Mouse (Mus musculus) bone marrow, adult 2 months (tissue): ENCODE data around the gene Cdk14. TPM values are rescaled to one million over a fixed set of nuclear protein-coding genes. Genes with fewer than 3 reads are reported as not detected.

Experiments
- H3K27ac ChIP-seq: fragments of 200-500 bp; 2 replicates; pipeline ENCODE4 v1.5.1; 2012; ENCODE audit warnings: low read depth, mild to moderate bottlenecking, control low read depth, inconsistent platforms, low read length; ENCODE audit not compliant: control insufficient read depth, poor library complexity, insufficient read depth
- H3K4me1 ChIP-seq: fragments of 200-500 bp; 2 replicates; pipeline ENCODE4 v1.6.1; 2011; ENCODE audit warnings: low read length; ENCODE audit not compliant: control insufficient read depth, insufficient read depth
- H3K4me3 ChIP-seq: fragments of 200-500 bp; replicated peaks from 2 replicates; pipeline ENCODE3; 2011; ENCODE audit warnings: mild to moderate bottlenecking, low read depth, low read length, control low read depth; ENCODE audit not compliant: control insufficient read depth
- CTCF ChIP-seq: fragments of 200-500 bp; IDR thresholded peaks from 2 replicates; pipeline ENCODE4 v1.5.1; 2011; ENCODE audit warnings: low read length, control low read depth; ENCODE audit not compliant: control insufficient read depth, insufficient read depth
- POLR2A ChIP-seq: fragments of 200-500 bp; IDR thresholded peaks from 2 replicates; pipeline ENCODE4 v1.6.1; 2011; ENCODE audit warnings: low read depth, mild to moderate bottlenecking, control low read depth, low read length, borderline replicate concordance; ENCODE audit not compliant: control insufficient read depth
- WGBS: fragments of 180-500 bp; shearing (Covaris S2); methylation state at CpG from one replicate; pipeline ENCODE4 v1.1.7; 2018; 5-methylcytosine and 5-hydroxymethylcytosine counted together
- polyA plus RNA-seq: library from polyadenylated mRNA; stranded (reverse); fragments of >200 nt; gene quantifications from 2 replicates; pipeline ENCODE4 v1.2.4, GENCODE M21; 2011; ENCODE audit warnings: low replicate concordance; ENCODE audit not compliant: missing spikeins, insufficient read depth, insufficient read length

The Cdk14 gene
- polyA plus RNA-seq, 1 experiment = 1.0 TPM

- Histone ChIP-seq H3K4me3 (no peak overlapping the region), H3K27ac (no peak overlapping the region), H3K4me1 (no peaks in the 10 kb centered on the region)
- no peak for TF ChIP-seq POLR2A
- no peak for TF ChIP-seq CTCF
- WGBS = 82% methylated on average over 5 of the region's 5 CpGs
Measured at GRCm38 (mm10) chr5:4893206-4893851, 526.8 kb downstream of the Cdk14 start.

DNA sequence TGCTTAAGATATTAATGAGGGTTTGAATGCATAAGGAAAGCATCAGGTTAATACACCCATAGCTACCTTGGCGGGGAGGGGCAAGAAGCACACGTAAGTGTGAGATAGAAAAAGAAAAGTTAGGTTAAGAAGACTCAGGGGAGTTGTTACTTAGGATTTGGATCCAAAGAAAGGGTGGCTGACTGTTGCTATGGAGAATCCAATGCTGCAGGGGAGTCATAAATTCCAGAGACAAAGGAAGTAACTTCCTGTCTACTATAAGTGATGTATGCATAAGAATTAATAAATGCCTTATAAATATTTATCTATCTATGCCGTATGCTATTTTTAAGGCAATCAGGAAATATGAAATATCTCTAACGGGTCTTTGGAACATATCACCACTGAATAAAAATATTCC lies 527.4 kb downstream of the Cdk14 start:
- no peak for TF ChIP-seq CTCF
- no peak for TF ChIP-seq POLR2A
- Histone ChIP-seq H3K27ac (no peak overlapping the region), H3K4me3 (no peak overlapping the region), H3K4me1 (no peaks in the 10 kb centered on the region)
- WGBS = 83% methylated on average over 4 of the region's 4 CpGs

DNA sequence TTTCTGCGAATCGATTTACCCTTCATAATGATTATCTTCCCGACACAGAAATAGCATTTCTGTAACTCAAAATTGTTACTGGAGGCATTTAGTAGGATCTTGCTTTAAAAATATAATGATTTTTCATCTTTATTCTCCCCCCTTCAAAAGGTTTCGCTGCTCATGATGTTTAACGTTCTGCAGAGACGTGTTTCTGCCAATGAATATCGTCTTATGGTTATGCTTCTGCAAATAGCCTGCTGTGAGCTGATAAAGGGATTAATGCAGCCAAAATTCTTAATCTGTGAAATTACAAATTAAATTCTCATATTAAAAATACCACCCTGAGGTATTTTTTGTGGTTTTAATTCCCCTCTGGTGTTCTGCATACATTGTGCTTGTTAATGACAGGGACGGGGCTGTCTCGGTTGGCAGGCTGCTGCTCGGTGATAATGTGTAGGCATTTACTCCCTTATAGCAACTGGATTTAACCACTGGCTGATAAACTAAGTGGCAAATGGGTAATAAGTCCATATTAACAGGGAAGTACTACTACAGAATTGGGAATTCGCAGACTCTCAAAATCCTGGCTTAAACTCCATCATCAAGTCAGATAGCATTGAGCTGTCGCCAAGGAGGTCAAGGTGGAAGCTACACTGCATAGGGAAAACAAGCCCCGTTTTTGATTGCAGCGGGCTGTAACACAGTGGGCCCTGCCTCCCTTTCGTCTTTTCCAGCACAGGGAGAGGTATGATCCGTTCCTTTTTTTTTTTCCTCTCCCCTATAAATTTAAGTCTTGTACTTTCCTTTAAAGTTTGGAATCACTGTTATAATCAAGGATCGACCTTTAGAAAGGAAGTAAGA lies 528.0 kb downstream of the Cdk14 start:
- Histone ChIP-seq H3K4me3 (no peak overlapping the region), H3K4me1 (no peaks in the 10 kb centered on the region), H3K27ac (no peak overlapping the region)
- TF ChIP-seq POLR2A (no peak), CTCF (no peak)
- WGBS = 85% methylated on average over 17 of the region's 17 CpGs

DNA sequence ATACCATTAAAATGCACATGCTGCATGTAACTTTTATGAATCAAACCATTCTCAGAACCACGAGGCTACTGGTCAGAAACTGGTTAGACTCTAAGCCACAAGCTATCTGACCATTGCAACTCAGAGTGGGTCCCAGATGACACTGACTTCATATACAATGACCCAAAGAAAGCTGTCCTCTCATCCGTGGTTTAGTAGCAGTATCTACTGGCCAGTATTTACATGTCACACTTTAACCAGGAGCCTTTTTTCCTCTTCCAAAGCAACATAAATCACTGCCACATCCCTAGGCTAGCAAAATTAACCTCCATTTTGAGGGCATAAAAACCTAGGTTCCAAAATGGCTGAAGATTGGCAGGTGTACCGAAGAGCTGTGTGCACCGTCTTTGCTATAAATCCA lies 533.0 kb downstream of the Cdk14 start:
- WGBS = 82% methylated on average over 4 of the region's 4 CpGs
- H3K27ac ChIP-seq = no peak overlapping the region
- TF ChIP-seq POLR2A (no peak), CTCF (no peak)
- no peak overlapping the region for H3K4me3 ChIP-seq
- no peaks in the 10 kb centered on the region for H3K4me1 ChIP-seq

DNA sequence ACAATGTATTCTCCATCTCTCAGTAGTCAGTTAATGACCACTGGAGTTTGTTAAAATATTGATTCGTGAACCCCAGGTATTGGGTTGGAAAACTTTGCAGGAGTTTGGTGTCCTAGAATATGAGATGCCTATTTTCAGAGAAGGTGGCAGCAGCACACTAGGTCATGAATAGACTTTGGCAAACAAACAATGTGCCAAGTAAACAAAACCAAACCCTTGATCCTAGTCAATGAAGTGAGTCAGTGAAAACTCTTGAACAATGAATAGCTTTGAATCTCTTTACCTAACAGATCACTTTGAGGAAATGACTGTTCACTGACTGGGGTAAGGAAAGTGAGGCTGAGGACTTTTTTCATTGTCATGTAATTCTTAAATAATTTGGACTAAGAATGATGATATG lies 537.3 kb downstream of the Cdk14 start:
- H3K4me1 ChIP-seq = no peaks in the 10 kb centered on the region
- H3K27ac ChIP-seq = no peak overlapping the region
- TF ChIP-seq POLR2A (no peak), CTCF (no peak)
- WGBS = 82% methylated on average over 1 of the region's 1 CpGs
- H3K4me3 ChIP-seq = no peak overlapping the region

- Histone ChIP-seq H3K4me3 (no peak overlapping the region), H3K27ac (no peak overlapping the region), H3K4me1 (no peaks in the 10 kb centered on the region)
- TF ChIP-seq POLR2A = no peak
- no peak for TF ChIP-seq CTCF
- WGBS = 64% methylated on average over 4 of the region's 4 CpGs
Measured at GRCm38 (mm10) chr5:4880331-4880730, 539.8 kb downstream of the Cdk14 start.

- Histone ChIP-seq H3K4me3 (no peak overlapping the region), H3K27ac (no peak overlapping the region), H3K4me1 (no peaks in the 10 kb centered on the region)
- 74% methylated on average over 3 of the region's 3 CpGs for WGBS
- TF ChIP-seq POLR2A (no peak), CTCF (no peak)
Measured at GRCm38 (mm10) chr5:4878934-4879333, 541.2 kb downstream of the Cdk14 start.

- H3K4me1 ChIP-seq = no peaks in the 10 kb centered on the region
- no peak overlapping the region for H3K4me3 ChIP-seq
- TF ChIP-seq CTCF (no peak), POLR2A (no peak)
- H3K27ac ChIP-seq = no peak overlapping the region
- 67% methylated on average over 4 of the region's 4 CpGs for WGBS
Measured at GRCm38 (mm10) chr5:4877638-4878037, 542.5 kb downstream of the Cdk14 start.
